Mouse (Mus musculus): ENCODE measurements around the gene Aak1. TPM values are rescaled to one million over a fixed set of nuclear protein-coding genes. Genes with fewer than 3 reads are reported as not detected.

Aak1 gene
- polyA plus RNA-seq, 1 experiment = 39.9 TPM

DNA sequence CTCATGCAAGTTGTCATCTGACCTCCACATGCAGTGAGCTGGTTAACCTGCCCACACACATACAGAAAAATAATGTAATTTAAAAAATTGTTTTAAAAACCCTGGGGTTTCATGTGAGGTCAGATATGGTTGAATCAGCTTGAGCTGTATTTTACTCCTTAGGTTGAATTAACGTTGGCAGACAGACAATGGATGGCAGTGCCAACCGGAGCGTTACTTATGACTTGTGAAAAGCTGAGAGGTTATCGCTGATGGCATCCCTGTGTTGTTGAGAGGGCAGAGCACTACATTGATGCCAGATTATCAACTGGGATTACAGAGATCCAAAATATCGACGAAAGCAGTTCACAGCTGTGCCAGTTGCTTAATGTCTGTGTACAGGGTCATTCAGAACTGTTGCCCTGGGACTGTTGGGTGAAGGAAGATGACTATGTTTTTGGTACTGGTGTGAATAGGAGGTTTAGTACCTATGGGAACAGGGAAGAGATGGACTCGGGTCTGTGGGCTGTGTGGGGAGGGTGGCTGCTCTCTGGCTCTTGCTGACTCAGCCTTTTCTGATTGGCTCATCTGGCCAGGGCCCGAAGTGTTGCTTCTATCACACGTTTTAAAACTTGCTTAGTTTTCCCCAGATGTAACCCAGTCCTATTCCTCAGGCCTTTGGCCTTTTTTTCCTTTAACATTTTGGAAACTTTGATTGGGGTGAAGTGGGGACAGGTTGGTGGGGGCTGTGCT lies 11.6 kb downstream of the Aak1 start:
- TF ChIP-seq GATA1 (IDR thresholded peaks at IDR 0.05; ENCODE audit: low read length) = no peak

- no peak for TF ChIP-seq GATA1 (IDR thresholded peaks at IDR 0.05; ENCODE audit: low read length)
These were observed 15.0 kb downstream of the Aak1 start for GRCm38 (mm10) chr6:86864358-86864757.

DNA sequence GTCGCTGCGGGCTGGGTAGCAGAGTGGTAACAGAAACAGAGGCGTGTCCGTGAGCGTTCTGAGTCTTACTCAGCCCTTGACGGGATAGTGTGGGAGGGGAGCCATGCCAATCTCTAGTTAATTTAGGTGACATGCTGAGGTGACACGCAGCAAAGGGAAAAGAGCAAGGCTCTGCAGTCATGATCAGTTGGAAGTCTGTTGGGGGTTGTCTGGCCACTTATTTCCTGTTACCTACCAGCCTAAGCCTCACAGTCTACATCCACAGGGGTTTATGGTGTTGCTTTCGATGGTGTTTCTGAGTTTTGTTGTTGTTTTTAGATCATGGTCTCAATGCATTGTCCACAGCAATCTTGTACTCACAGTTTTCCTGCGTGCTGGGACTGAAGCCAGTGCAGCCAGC lies 21.0 kb downstream of the Aak1 start:
- no peak for TF ChIP-seq GATA1 (IDR thresholded peaks at IDR 0.05; ENCODE audit: low read length)

GRCm38 (mm10) chr6:86871783-86872182 lies 22.5 kb downstream of the Aak1 start:
- TF ChIP-seq GATA1 (IDR thresholded peaks at IDR 0.05; ENCODE audit: low read length) = no peak

- TF ChIP-seq GATA1 (IDR thresholded peaks at IDR 0.05; ENCODE audit: low read length) = no peak
These were observed 25.5 kb downstream of the Aak1 start for GRCm38 (mm10) chr6:86874711-86875375.

DNA sequence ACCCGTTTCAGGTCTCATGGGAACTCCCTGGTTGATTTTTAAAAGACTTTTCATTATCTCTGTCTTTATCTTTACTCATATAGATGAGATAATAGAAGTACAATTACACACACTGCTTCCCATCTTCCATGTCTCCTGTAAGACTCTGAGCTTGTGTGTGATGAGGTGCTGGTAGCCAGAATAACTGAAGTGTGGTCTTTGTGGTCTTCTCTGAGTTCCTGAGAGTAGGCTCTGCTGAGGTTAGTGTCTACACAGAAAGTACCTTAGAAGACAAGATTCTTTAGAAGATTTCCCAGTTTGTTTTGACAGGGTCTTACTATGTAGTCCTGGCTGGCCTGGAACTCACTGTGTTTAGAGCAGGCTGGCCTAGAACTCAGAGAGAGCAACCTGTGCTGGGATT lies 27.1 kb downstream of the Aak1 start:
- TF ChIP-seq GATA1 (IDR thresholded peaks at IDR 0.05; ENCODE audit: low read length) = no peak

GRCm38 (mm10) chr6:86879314-86879713 lies 30.0 kb downstream of the Aak1 start:
- TF ChIP-seq GATA1 (IDR thresholded peaks at IDR 0.05; ENCODE audit: low read length) = no peak

DNA sequence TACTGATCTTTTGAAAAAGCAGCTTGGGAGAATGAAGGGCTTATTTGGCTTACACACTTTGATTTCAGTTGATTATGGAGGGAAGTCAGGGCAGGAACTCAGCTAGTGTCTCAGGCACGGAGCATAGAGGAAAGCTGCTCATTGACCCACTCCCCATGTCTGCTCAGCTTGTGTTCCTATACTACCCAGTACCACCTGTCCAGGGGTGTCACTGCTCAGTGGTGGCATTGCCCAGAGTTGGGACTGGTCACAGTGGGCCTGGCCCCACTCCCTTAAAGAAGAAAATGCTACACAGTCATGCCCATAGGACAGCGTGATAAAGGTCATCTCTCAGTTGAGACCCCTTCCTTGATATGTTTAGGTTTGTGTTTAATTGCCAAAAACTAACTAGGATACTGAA lies 34.9 kb downstream of the Aak1 start:
- no peak for TF ChIP-seq GATA1 (IDR thresholded peaks at IDR 0.05; ENCODE audit: low read length)

DNA sequence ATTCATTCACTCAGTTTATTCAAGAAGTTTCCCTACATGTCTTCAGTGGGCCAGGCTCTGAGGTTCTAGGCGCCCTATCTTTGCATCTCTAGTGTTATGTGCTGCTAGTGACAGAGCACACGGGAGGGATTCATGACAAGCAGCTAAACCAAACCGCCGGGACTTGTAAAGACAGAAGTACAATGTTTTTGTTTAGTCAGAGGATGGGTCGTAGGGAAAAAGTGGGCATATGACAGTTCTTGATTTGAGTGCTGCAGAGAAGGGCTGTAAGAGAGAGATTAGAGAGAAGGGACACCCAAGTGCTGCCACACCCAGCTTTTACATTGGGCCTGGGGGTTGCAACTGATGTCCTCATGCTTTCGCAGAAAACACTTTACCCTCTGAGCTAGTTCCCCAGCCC lies 35.4 kb downstream of the Aak1 start:
- no peak for TF ChIP-seq GATA1 (IDR thresholded peaks at IDR 0.05; ENCODE audit: low read length)

DNA sequence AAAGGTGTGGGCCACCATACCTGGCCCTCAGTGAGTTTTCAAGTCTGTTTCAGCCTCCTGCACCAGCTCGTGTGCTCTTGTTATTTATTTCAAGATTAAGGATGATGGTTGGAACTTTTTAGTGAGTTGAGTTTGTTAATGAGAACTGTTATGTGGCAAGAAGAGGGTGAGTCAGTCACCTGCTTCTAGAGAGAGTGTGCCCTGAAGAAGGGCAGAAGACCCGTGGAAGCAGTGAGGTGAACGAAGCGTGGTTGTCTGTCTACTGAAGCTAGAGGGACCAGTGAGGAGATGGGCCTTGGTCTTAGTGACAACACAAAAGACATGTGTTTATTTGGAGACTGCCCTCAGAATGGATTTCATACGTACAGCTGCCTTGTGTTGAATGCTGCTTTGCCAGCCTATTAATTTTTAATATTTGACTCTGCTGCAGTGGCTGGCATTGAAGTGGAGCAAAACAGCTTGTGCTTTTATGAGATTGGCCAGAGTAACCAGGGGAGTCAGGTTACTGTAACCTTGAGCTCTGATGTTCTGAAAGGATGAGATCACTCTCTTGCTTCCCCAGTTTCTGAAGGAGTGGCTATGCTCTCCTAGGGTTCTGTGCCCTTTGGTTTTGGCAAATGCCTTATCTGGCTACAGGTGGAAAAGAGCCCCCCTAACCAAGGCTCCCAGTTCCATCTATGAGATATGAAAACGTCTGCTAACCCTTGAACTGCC lies 36.7 kb downstream of the Aak1 start:
- TF ChIP-seq GATA1 (IDR thresholded peaks at IDR 0.05; ENCODE audit: low read length) = no peak

- no peak for TF ChIP-seq GATA1 (IDR thresholded peaks at IDR 0.05; ENCODE audit: low read length)
These were observed 37.5 kb downstream of the Aak1 start for GRCm38 (mm10) chr6:86886803-86887202.

- no peak for TF ChIP-seq GATA1 (IDR thresholded peaks at IDR 0.05; ENCODE audit: low read length)
These were observed 48.2 kb downstream of the Aak1 start for GRCm38 (mm10) chr6:86897520-86897919.

DNA sequence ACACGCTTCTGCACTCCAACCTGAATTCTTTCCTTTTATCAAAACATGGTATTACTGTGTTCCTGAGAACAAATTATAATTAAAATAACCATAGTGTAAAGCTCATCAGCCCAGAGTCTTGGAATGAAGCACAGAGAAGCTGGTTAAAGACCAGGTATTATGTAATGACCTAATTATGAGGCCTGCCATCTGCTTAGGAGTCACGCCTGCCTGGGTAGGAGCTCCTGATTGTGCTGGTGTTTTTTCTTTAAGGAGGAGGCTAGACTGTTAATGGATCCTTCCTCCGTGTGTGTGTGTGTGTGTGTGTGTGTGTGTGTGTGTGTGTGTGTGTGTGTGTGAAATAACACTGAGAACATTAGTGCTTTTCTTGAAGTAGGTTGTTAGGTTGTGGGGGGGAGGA lies 49.7 kb downstream of the Aak1 start:
- no peak for TF ChIP-seq GATA1 (IDR thresholded peaks at IDR 0.05; ENCODE audit: low read length)

DNA sequence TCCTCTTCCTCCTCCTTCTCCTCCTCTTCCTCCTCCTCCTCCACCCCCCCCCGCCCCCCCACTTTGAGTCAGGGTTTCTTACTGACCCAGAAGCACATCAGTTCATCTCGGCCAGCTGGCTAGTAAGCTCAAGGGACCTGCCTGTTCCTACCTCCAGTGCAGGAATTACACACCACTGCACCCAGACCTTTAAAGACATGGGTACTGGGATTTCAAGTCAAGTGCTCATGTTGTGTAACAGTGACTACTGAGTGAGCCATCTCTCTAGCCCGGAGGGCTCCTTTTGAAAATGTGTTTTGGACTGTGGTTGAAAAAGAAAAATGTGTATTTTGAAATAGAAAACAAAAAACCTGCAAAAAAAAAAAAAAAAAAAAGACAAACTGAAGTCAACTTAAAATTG lies 50.6 kb downstream of the Aak1 start:
- TF ChIP-seq GATA1 (IDR thresholded peaks at IDR 0.05; ENCODE audit: low read length) = no peak

DNA sequence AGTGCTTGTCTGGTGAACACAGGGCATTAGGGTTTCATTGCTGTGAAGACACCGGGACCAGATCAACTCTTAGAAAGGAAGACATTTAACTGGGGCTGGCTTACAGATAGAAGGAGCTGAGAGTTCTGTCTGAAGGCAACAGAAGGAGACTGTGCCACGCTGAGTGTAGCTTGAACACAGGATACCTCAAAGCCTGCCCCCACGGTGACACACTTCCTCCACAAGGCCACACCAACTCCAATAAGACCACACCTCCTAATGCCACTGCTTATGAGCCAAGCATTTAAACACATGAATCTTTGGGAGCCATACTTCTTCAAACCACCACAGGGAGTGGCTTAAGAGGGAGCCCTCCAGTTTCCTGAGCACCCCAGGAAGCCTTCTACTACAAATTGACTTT lies 51.2 kb downstream of the Aak1 start:
- no peak for TF ChIP-seq GATA1 (IDR thresholded peaks at IDR 0.05; ENCODE audit: low read length)

DNA sequence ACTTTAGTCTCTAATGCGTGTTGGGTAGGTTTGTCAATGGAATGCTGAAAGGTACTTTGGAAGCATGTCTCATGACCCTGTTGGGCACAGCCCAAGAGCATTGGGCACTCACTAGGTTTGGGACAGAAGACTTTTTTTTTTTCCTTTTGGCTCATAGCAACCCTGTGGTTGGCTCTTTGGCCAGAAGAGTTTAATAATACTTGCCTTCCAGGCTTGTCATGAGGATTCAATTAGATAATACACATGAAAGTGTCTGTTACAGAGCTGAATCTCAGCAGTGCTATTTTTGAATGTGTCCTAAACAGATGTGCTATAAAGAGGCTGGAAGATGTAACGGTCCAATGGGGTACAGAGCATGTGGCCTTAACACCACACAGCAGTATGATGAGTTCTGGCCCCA lies 56.2 kb downstream of the Aak1 start:
- no peak for TF ChIP-seq GATA1 (IDR thresholded peaks at IDR 0.05; ENCODE audit: low read length)

- TF ChIP-seq GATA1 (IDR thresholded peaks at IDR 0.05; ENCODE audit: low read length) = no peak
These were observed 57.9 kb downstream of the Aak1 start for GRCm38 (mm10) chr6:86907191-86907590.
